Mouse (Mus musculus) CH12.LX (cell line): ENCODE results near the gene Nbeal1. TPM values are rescaled to one million over a fixed set of nuclear protein-coding genes. Genes with fewer than 3 reads are reported as not detected.
A peak's percentile ranks its signal among the peaks of the same experiment; 100 is the strongest.

Experiments used
- DNase-seq: peaks from one replicate; pipeline ENCODE4 v3.0.0-alpha.2; 2013; ENCODE audit errors: extremely low read depth
- H3K27ac ChIP-seq: 2 replicates; pipeline ENCODE4 v1.5.1; 2012; ENCODE audit warnings: low read depth, mild to moderate bottlenecking, control low read depth, moderate library complexity; ENCODE audit not compliant: insufficient read depth
- H3K27me3 ChIP-seq: replicated peaks from 2 replicates; pipeline ENCODE3; 2012; ENCODE audit warnings: inconsistent platforms
- H3K36me3 ChIP-seq, 2 experiments: replicated peaks in 1 of 2; 2 replicates each; pipeline versions ENCODE3 to v1.6.1; 2012; ENCODE audit warnings: inconsistent platforms in 1 of 2, low read length in 1 of 2, mild to moderate bottlenecking in 1 of 2, mixed read lengths in 1 of 2, moderate library complexity in 1 of 2; ENCODE audit not compliant: control insufficient read depth in 1 of 2, insufficient read depth in 1 of 2
- H3K4me1 ChIP-seq, 2 experiments: 2 replicates each; pipeline ENCODE4 v1.6.1; 2012; ENCODE audit warnings: inconsistent platforms in 1 of 2, moderate library complexity in 1 of 2; ENCODE audit not compliant: insufficient read depth in 2 of 2, control insufficient read depth in 1 of 2
- H3K4me2 ChIP-seq: 2 replicates; pipeline ENCODE4 v1.6.1; 2012; ENCODE audit warnings: low read depth, mild to moderate bottlenecking, control low read depth; ENCODE audit not compliant: poor library complexity, insufficient read depth, severe bottlenecking
- H3K4me3 ChIP-seq, 3 experiments: fragments of 150-350 bp in 1 of 3; sonication (generic) in 1 of 3; replicated peaks in 1 of 3; 2 replicates each; pipeline versions ENCODE3 to v1.5.1; 2011 to 2012; ENCODE audit warnings: low read depth in 2 of 3, low read length in 2 of 3, mild to moderate bottlenecking in 2 of 3, moderate library complexity in 2 of 3, control low read depth in 1 of 3, improper control_type of control experiment in 1 of 3, inconsistent platforms in 1 of 3, mixed read lengths in 1 of 3; ENCODE audit not compliant: poor library complexity in 1 of 3
- H3K79me2 ChIP-seq: replicated peaks from 2 replicates; pipeline ENCODE4 v1.6.1; 2012; ENCODE audit warnings: mild to moderate bottlenecking, moderate library complexity; ENCODE audit not compliant: control insufficient read depth, poor library complexity, insufficient read depth, severe bottlenecking; ENCODE audit errors: extremely low read depth
- H3K9ac ChIP-seq: 2 replicates; pipeline ENCODE4 v1.6.1; 2012; ENCODE audit warnings: low read depth, mild to moderate bottlenecking, control low read depth, moderate library complexity; ENCODE audit not compliant: insufficient read depth
- H3K9me3 ChIP-seq: replicated peaks from 2 replicates; pipeline ENCODE3; 2012; ENCODE audit warnings: low read length, inconsistent platforms, mixed read lengths
- BHLHE40 ChIP-seq: IDR thresholded peaks from 2 replicates; pipeline ENCODE4 v1.6.1; 2011; ENCODE audit warnings: mild to moderate bottlenecking, low read depth, low read length, improper control_type of control experiment
- CHD2 ChIP-seq: IDR thresholded peaks from 2 replicates; pipeline ENCODE4 v1.6.1; 2011; ENCODE audit warnings: low read length, improper control_type of control experiment
- ELF1 ChIP-seq: IDR thresholded peaks from 2 replicates; pipeline ENCODE4 v1.6.1; 2014; ENCODE audit warnings: low read depth, mild to moderate bottlenecking, inconsistent platforms, low read length, improper control_type of control experiment
- ETS1 ChIP-seq: conservative IDR thresholded peaks from 2 replicates; pipeline ENCODE4 v1.6.1; 2012; ENCODE audit warnings: low read depth, mild to moderate bottlenecking, inconsistent platforms, low read length, improper control_type of control experiment, moderate library complexity
- GABPA ChIP-seq: IDR thresholded peaks from 2 replicates; pipeline ENCODE4 v1.6.1; 2012; ENCODE audit warnings: low read depth, low read length, improper control_type of control experiment, inconsistent platforms; ENCODE audit not compliant: insufficient replicate concordance
- IRF4 ChIP-seq: IDR thresholded peaks from 2 replicates; pipeline ENCODE4 v1.6.1; 2014; ENCODE audit warnings: low read depth, mild to moderate bottlenecking, inconsistent platforms, low read length, improper control_type of control experiment
- JUND ChIP-seq: conservative IDR thresholded peaks from 2 replicates; pipeline ENCODE4 v1.6.1; 2011; ENCODE audit warnings: low read depth, low read length, improper control_type of control experiment
- KAT2A ChIP-seq: IDR thresholded peaks from 2 replicates; pipeline ENCODE4 v1.6.1; 2012; ENCODE audit warnings: low read length, improper control_type of control experiment, inconsistent platforms; ENCODE audit not compliant: insufficient replicate concordance
- MAFK ChIP-seq: IDR thresholded peaks from 2 replicates; pipeline ENCODE4 v1.6.1; 2011; ENCODE audit warnings: low read length, improper control_type of control experiment; ENCODE audit not compliant: insufficient replicate concordance
- MAX ChIP-seq: IDR thresholded peaks from 2 replicates; pipeline ENCODE4 v1.6.1; 2011; ENCODE audit warnings: low read length, improper control_type of control experiment
- MAZ ChIP-seq: IDR thresholded peaks from 2 replicates; pipeline ENCODE4 v1.6.1; 2012; ENCODE audit warnings: low read depth, mild to moderate bottlenecking, inconsistent platforms, low read length, improper control_type of control experiment, moderate library complexity
- MEF2A ChIP-seq: IDR thresholded peaks from 2 replicates; pipeline ENCODE4 v1.6.1; 2014; ENCODE audit warnings: low read depth, mild to moderate bottlenecking, inconsistent platforms, low read length, improper control_type of control experiment, borderline replicate concordance
- MXI1 ChIP-seq: IDR thresholded peaks from 2 replicates; pipeline ENCODE4 v1.6.1; 2011; ENCODE audit warnings: mild to moderate bottlenecking, low read depth, low read length, improper control_type of control experiment
- MYC ChIP-seq: IDR thresholded peaks from 2 replicates; pipeline ENCODE4 v1.6.1; 2011; ENCODE audit warnings: low read depth, mild to moderate bottlenecking, improper control_type of control experiment, low read length
- NRF1 ChIP-seq: IDR thresholded peaks from 2 replicates; pipeline ENCODE4 v1.6.1; 2014; ENCODE audit warnings: low read depth, mild to moderate bottlenecking, inconsistent platforms, low read length, improper control_type of control experiment, moderate library complexity
- PAX5 ChIP-seq: IDR thresholded peaks from 2 replicates; pipeline ENCODE4 v1.6.1; 2012; ENCODE audit warnings: low read length, inconsistent platforms, mixed read lengths
- POLR2A ChIP-seq: IDR thresholded peaks from 2 replicates; pipeline ENCODE4 v1.6.1; 2011; ENCODE audit warnings: low read depth, mild to moderate bottlenecking, improper control_type of control experiment, low read length
- POLR2AphosphoS2 ChIP-seq: IDR thresholded peaks from 2 replicates; pipeline ENCODE4 v1.6.1; 2011; ENCODE audit warnings: low read depth, low read length, improper control_type of control experiment
- RAD21 ChIP-seq: IDR thresholded peaks from 2 replicates; pipeline ENCODE4 v1.6.1; 2011; ENCODE audit warnings: low read depth, mild to moderate bottlenecking, low read length, improper control_type of control experiment, moderate library complexity
- RCOR1 ChIP-seq: conservative IDR thresholded peaks from 2 replicates; pipeline ENCODE4 v1.6.1; 2012; ENCODE audit warnings: low read depth, mild to moderate bottlenecking, inconsistent platforms, low read length, improper control_type of control experiment
- SIN3A ChIP-seq: IDR thresholded peaks from 2 replicates; pipeline ENCODE4 v1.6.1; 2012; ENCODE audit warnings: low read length, improper control_type of control experiment, inconsistent platforms
- SMC3 ChIP-seq: IDR thresholded peaks from 2 replicates; pipeline ENCODE4 v1.6.1; 2011; ENCODE audit warnings: low read depth, low read length, improper control_type of control experiment
- TBP ChIP-seq: conservative IDR thresholded peaks from 2 replicates; pipeline ENCODE4 v1.6.1; 2011; ENCODE audit warnings: low read depth, low read length, improper control_type of control experiment
- TCF12 ChIP-seq: IDR thresholded peaks from 2 replicates; pipeline ENCODE4 v1.6.1; 2014; ENCODE audit warnings: low read depth, mild to moderate bottlenecking, inconsistent platforms, low read length, improper control_type of control experiment
- UBTF ChIP-seq: IDR thresholded peaks from 2 replicates; pipeline ENCODE4 v1.6.1; 2012; ENCODE audit warnings: low read depth, mild to moderate bottlenecking, inconsistent platforms, low read length, improper control_type of control experiment, moderate library complexity
- USF1 ChIP-seq: IDR thresholded peaks from 2 replicates; pipeline ENCODE4 v1.6.1; 2014; ENCODE audit warnings: low read depth, mild to moderate bottlenecking, inconsistent platforms, low read length, improper control_type of control experiment
- USF2 ChIP-seq: conservative IDR thresholded peaks from 2 replicates; pipeline ENCODE4 v1.6.1; 2011; ENCODE audit warnings: low read depth, low read length, improper control_type of control experiment
- ZC3H11A ChIP-seq: IDR thresholded peaks from 2 replicates; pipeline ENCODE4 v1.6.1; 2012; ENCODE audit warnings: low read depth, mild to moderate bottlenecking, inconsistent platforms, low read length, improper control_type of control experiment
- ZKSCAN1 ChIP-seq: IDR thresholded peaks from 2 replicates; pipeline ENCODE4 v1.6.1; 2012; ENCODE audit warnings: low read depth, inconsistent platforms, low read length, improper control_type of control experiment, borderline replicate concordance
- ZMIZ1 ChIP-seq: IDR thresholded peaks from 2 replicates; pipeline ENCODE4 v1.6.1; 2012; ENCODE audit warnings: low read depth, mild to moderate bottlenecking, inconsistent platforms, low read length, improper control_type of control experiment
- dilution Hi-C: fragments of 300-500 bp; cut with MboI; formaldehyde crosslinking; loops from 2 replicates; pipeline ENCODE4 v1.14.3; 2020; ENCODE audit warnings: low sequenced_read_pairs; ENCODE audit not compliant: extremely low pct_unique_long_range_greater_than_20kb, extremely low pct_ligation_motif_present
- in situ Hi-C: fragments of 300-500 bp; cut with MboI; formaldehyde crosslinking; loops from 3 replicates; pipeline ENCODE4 v1.14.3; 2019; ENCODE audit warnings: low sequenced_read_pairs, low pct_ligation_motif_present, low pct_unique_long_range_greater_than_20kb, mixed read lengths
- polyA plus RNA-seq: library from polyadenylated mRNA; unstranded; fragments of >175 nt; gene quantifications from 2 replicates; pipeline ENCODE4 v1.2.1, GENCODE M21; 2012; ENCODE audit warnings: low read depth; ENCODE audit not compliant: insufficient read length
- total RNA-seq, 2 experiments: library from RNA; depleted of rRNA; stranded (reverse); fragments of 300-350 nt in 1 of 2; fragments of >200 nt in 1 of 2; gene quantifications; 2 replicates each; pipeline ENCODE4 v1.2.3; 2012 to 2014

The Nbeal1 gene
- total and polyA plus RNA-seq, 3 experiments: 0.47 to 2.5 (median 0.50) TPM

GRCm38 (mm10) chr1:60156651-60157050, 23.7 kb upstream of the Nbeal1 start:
- H3K9me3 ChIP-seq: no peaks in the 10 kb centered on the region
- dilution Hi-C loops: no loop called here
- 0 out of 4 replicates have a peak, but pooled peaks cover 2 to 4% of the 10 kb centered on the region in 2 experiments for H3K4me1 ChIP-seq
- no peak overlapping the region for H3K4me3 ChIP-seq
- H3K36me3 ChIP-seq: no peaks in the 10 kb centered on the region
- no peak overlapping the region for H3K9ac ChIP-seq
- no peaks in the 10 kb centered on the region for H3K27me3 ChIP-seq
- H3K79me2 ChIP-seq: no peaks in the 10 kb centered on the region
- H3K27ac ChIP-seq: no peak overlapping the region
- no peak for DNase-seq
- TF ChIP-seq IRF4 (no peak), TCF12 (no peak), CHD2 (no peak), GABPA (no peak), POLR2AphosphoS2 (no peak), NRF1 (no peak), UBTF (no peak), RAD21 (no peak), MYC (no peak), TBP (no peak), ETS1 (no peak), POLR2A (no peak), BHLHE40 (no peak), PAX5 (no peak), USF1 (no peak), USF2 (no peak), ELF1 (no peak), MAFK (no peak)
- TF ChIP-seq, all 38 proteins: peak for 0
- in situ Hi-C loops: loop anchor here (10.0 to 25.0 kb wide), 2 partner anchors 118 to 706 kb away; no protein-coding TSS in a partner anchor
- H3K4me2 ChIP-seq: no peak overlapping the region

DNA sequence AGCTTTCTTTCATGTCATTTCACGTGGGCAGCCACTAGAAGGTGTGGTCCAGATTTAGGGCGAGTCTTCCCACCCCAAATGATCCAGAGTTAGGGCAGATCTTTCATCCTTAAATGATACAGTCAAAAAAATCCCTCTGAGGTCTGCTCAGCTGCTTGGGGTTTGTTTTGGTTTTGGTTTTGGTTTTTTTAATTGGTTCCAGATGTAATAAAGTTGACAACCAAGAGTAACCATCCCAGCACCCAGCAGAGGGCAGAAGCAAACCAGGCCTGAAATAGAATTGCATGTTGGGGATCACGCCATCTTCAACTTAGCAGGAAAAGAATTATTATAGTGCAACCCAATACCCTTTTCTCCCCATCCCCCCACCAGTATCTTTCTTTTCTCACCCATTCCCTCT, 22.0 kb upstream of the Nbeal1 start:
- H3K36me3 ChIP-seq: no peaks in the 10 kb centered on the region
- H3K4me3 ChIP-seq: no peak overlapping the region
- H3K27me3 ChIP-seq: no peaks in the 10 kb centered on the region
- H3K4me1 ChIP-seq: 0 out of 4 replicates have a peak, but pooled peaks cover 2 to 4% of the 10 kb centered on the region in 2 experiments
- H3K27ac ChIP-seq: no peak overlapping the region
- peak overlapping the region; percentile 26; the same call in 1 of the 2 replicates for H3K9ac ChIP-seq
- peak; percentile 28 for DNase-seq
- dilution Hi-C loops: no loop called here
- H3K9me3 ChIP-seq: no peaks in the 10 kb centered on the region
- no peaks in the 10 kb centered on the region for H3K79me2 ChIP-seq
- H3K4me2 ChIP-seq: peak overlapping the region; percentile 82
- in situ Hi-C loops: loop anchor here (10.0 to 25.0 kb wide), 2 partner anchors 116 to 704 kb away; no protein-coding TSS in a partner anchor
- no peak for TF ChIP-seq MXI1
- TF ChIP-seq CHD2: 0 out of 2 replicates have a peak, but pooled peaks have one; percentile 23
- no peak for TF ChIP-seq KAT2A
- no peak for TF ChIP-seq USF2
- peak; percentile 50; the same call in 1 of the 2 replicates for TF ChIP-seq MEF2A
- peak; percentile 75 for TF ChIP-seq SMC3
- TF ChIP-seq NRF1: no peak
- TF ChIP-seq ZMIZ1: no peak
- peak; percentile 37; the same call in 1 of the 2 replicates for TF ChIP-seq IRF4
- TF ChIP-seq ZC3H11A: peak; percentile 36; the same call in 1 of the 2 replicates
- TF ChIP-seq MAZ: 0 out of 2 replicates have a peak, but pooled peaks have one; percentile 20
- no peak; the same call in 1 of the 2 replicates for TF ChIP-seq SIN3A
- TF ChIP-seq TBP: 0 out of 2 replicates have a peak, but pooled peaks have one; percentile 11
- TF ChIP-seq POLR2A: no peak
- TF ChIP-seq JUND: no peak
- no peak for TF ChIP-seq UBTF
- TF ChIP-seq TCF12: no peak
- no peak for TF ChIP-seq MAX
- no peak for TF ChIP-seq MAFK
- TF ChIP-seq MYC: peak; percentile 49; the same call in 1 of the 2 replicates
- TF ChIP-seq ZKSCAN1: no peak
- TF ChIP-seq ETS1: no peak
- TF ChIP-seq USF1: no peak
- no peak for TF ChIP-seq RCOR1
- no peak for TF ChIP-seq ELF1
- no peak for TF ChIP-seq POLR2AphosphoS2
